Mouse (Mus musculus): ENCODE data around the gene Evi2b. TPM values are rescaled to one million over a fixed set of nuclear protein-coding genes. Genes with fewer than 3 reads are reported as not detected.

Evi2b gene
- polyA plus RNA-seq, 1 experiment from 2014 or later = 0.20 TPM

GRCm38 (mm10) chr11:79468097-79468496, 55.5 kb downstream of the Evi2b start:
- Histone ChIP-seq H3K36me3 (ENCODE audit: control insufficient read depth, insufficient read depth, low read length) (peaks cover 49% of the 10 kb centered on the region), H3K9ac (ENCODE audit: low read depth, low read length) (no peak overlapping the region), H3K4me2 (replicated peaks; ENCODE audit: low read depth, low read length) (no peak overlapping the region), H3K4me3 (ENCODE audit: low read length) (no peak overlapping the region), H3K27me3 (ENCODE audit: control insufficient read depth, insufficient read depth, low read length) (no peaks in the 10 kb centered on the region), H3K4me1 (ENCODE audit: control insufficient read depth, insufficient read depth, low read length) (no peaks in the 10 kb centered on the region), H3K9me3 (ENCODE audit: control insufficient read depth, low read length) (no peaks in the 10 kb centered on the region), H3K27ac (ENCODE audit: low read depth, low read length) (no peak overlapping the region)
- WGBS = 68% methylated on average over 1 of the region's 1 CpGs
- no peak for ATAC-seq (ENCODE audit: low FRiP score, low TSS enrichment)

Other genes with a start within 250 kb of the Evi2b start
- not detected in 2 replicates for gene Gm9964, start 226.9 kb downstream of the Evi2b start, polyA plus RNA-seq (2014; fragmentation: Nextera tagmentation; extraction: Ambion mirVana)
- gene Nf1, start 184.1 kb downstream of the Evi2b start, polyA plus RNA-seq (2014; fragmentation: Nextera tagmentation; extraction: Ambion mirVana) = 14.5 and 14.8 TPM in 2 replicates
- 0.44 and 0.46 TPM in 2 replicates for gene Omg, start 19.7 kb downstream of the Evi2b start, polyA plus RNA-seq (2014; fragmentation: Nextera tagmentation; extraction: Ambion mirVana)
- gene Evi2, start 6.8 kb upstream of the Evi2b start, polyA plus RNA-seq (2014; fragmentation: Nextera tagmentation; extraction: Ambion mirVana) = 1.2 and 1.7 TPM in 2 replicates
- 2.9 and 3.2 TPM in 2 replicates for gene Evi2a, start 6.8 kb upstream of the Evi2b start, polyA plus RNA-seq (2014; fragmentation: Nextera tagmentation; extraction: Ambion mirVana)
- 4.8 and 7.1 TPM in 2 replicates for gene Rab11fip4, start 67.5 kb upstream of the Evi2b start, polyA plus RNA-seq (2014; fragmentation: Nextera tagmentation; extraction: Ambion mirVana)